Mouse (Mus musculus): ENCODE measurements around the gene Atp5g2. TPM values are rescaled to one million over a fixed set of nuclear protein-coding genes. Genes with fewer than 3 reads are reported as not detected.
A peak's percentile ranks its signal among the peaks of the same experiment; 100 is the strongest.
"Not testable (repeated sequence)": the region's sequence is repeated elsewhere in the genome, so short reads cannot be mapped to it uniquely, and the experiment has no call there.

Atp5g2 gene
- polyA plus RNA-seq, 1 experiment from 2014 or later: 90.0 TPM

DNA sequence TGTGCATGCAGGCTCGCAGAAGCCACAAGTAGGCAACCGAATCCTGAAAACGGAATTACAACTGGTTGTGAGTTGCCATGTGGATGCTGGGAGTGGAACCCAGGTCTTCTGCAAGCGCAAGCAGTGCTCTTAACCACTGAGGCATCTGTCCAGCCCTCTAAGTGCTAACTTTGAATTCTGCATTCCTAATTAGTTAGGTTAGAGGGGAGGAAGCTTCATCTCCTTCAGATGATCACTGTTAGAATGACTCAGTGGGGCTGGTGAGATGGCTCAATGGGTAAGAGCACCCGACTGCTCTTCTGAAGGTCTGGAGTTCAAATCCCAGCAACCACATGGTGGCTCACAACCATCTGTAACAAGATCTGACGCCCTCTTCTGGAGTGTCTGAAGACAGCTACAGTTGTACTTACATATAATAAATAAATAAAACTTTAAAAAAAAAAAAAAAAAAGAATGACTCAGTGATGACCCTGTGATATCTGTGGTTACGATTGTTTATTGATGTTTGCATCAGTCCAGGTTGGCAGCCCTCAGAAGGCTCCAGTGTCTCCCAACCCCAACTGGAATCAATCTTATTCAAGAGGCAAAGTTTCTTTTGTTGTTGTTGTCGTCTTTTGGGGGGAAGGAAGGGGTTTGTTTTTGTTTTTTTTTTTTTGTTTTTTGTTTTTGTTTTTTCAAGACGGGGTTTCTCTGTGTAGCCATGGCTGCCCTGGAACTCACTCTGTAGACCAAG, 20.1 kb downstream of the Atp5g2 start:
- H3K9me3 ChIP-seq (ENCODE audit: control insufficient read depth, low read length); ATAC-seq (ENCODE audit: low FRiP score, low TSS enrichment); H3K4me1 ChIP-seq (ENCODE audit: control insufficient read depth, insufficient read depth, low read length); H3K9ac ChIP-seq (ENCODE audit: low read depth, low read length); H3K27ac ChIP-seq (ENCODE audit: low read depth, low read length); H3K4me2 ChIP-seq (replicated peaks; ENCODE audit: low read depth, low read length); H3K36me3 ChIP-seq (ENCODE audit: control insufficient read depth, insufficient read depth, low read length); H3K4me3 ChIP-seq (ENCODE audit: low read length); H3K27me3 ChIP-seq (ENCODE audit: control insufficient read depth, insufficient read depth, low read length): not testable (repeated sequence)
- 83% methylated on average over 8 of the region's 9 CpGs for WGBS

DNA sequence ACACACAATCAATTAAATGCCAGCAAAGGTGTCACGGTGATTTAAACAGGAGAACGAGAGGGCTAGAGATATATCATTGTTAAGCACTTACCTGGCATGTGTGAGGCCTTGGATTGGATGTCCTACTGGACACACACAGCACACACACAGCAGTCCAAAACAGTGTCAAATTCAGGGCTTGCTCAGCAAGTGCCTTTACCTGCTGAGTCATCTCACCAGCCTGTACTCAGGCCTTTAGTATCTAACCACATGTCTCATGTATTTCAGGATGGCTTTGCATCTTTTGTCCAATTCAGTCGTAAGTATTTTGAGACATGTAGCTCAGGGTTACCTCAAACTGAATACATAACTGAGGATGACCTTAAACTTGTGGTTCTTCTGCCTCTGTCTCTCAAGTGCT, 21.0 kb downstream of the Atp5g2 start:
- no peaks in the 10 kb centered on the region for H3K9me3 ChIP-seq (ENCODE audit: control insufficient read depth, low read length)
- H3K27me3 ChIP-seq (ENCODE audit: control insufficient read depth, insufficient read depth, low read length): no peaks in the 10 kb centered on the region
- H3K9ac ChIP-seq (ENCODE audit: low read depth, low read length): no peak overlapping the region
- no peaks in the 10 kb centered on the region for H3K36me3 ChIP-seq (ENCODE audit: control insufficient read depth, insufficient read depth, low read length)
- H3K27ac ChIP-seq (ENCODE audit: low read depth, low read length): no peak overlapping the region
- WGBS: 63% methylated on average over 3 of the region's 3 CpGs
- no peak for ATAC-seq (ENCODE audit: low FRiP score, low TSS enrichment)
- H3K4me3 ChIP-seq (ENCODE audit: low read length): no peak overlapping the region
- 0 out of 2 replicates have a peak, but pooled peaks cover 1% of the 10 kb centered on the region for H3K4me1 ChIP-seq (ENCODE audit: control insufficient read depth, insufficient read depth, low read length)
- H3K4me2 ChIP-seq (replicated peaks; ENCODE audit: low read depth, low read length): no peak overlapping the region

- no peaks in the 10 kb centered on the region for H3K36me3 ChIP-seq (ENCODE audit: control insufficient read depth, insufficient read depth, low read length)
- no peaks in the 10 kb centered on the region for H3K27me3 ChIP-seq (ENCODE audit: control insufficient read depth, insufficient read depth, low read length)
- no peak for ATAC-seq (ENCODE audit: low FRiP score, low TSS enrichment)
- no peak overlapping the region for H3K4me3 ChIP-seq (ENCODE audit: low read length)
- H3K9ac ChIP-seq (ENCODE audit: low read depth, low read length): no peak overlapping the region
- peaks cover 3% of the 10 kb centered on the region; the same call in 1 of the 2 replicates for H3K9me3 ChIP-seq (ENCODE audit: control insufficient read depth, low read length)
- no peak overlapping the region for H3K4me2 ChIP-seq (replicated peaks; ENCODE audit: low read depth, low read length)
- H3K27ac ChIP-seq (ENCODE audit: low read depth, low read length): no peak overlapping the region
- 84% methylated on average over 3 of the region's 3 CpGs for WGBS
- H3K4me1 ChIP-seq (ENCODE audit: control insufficient read depth, insufficient read depth, low read length): no peaks in the 10 kb centered on the region
Measured at GRCm38 (mm10) chr15:102635817-102636216, 36.3 kb downstream of the Atp5g2 start.

GRCm38 (mm10) chr15:102634684-102635083, 37.5 kb downstream of the Atp5g2 start:
- 94% methylated on average over 8 of the region's 8 CpGs for WGBS
- H3K27me3 ChIP-seq (ENCODE audit: control insufficient read depth, insufficient read depth, low read length): no peaks in the 10 kb centered on the region
- no peak for ATAC-seq (ENCODE audit: low FRiP score, low TSS enrichment)

GRCm38 (mm10) chr15:102625687-102626055, 46.5 kb downstream of the Atp5g2 start:
- Histone ChIP-seq H3K9me3 (ENCODE audit: control insufficient read depth, low read length) (no peaks in the 10 kb centered on the region), H3K36me3 (ENCODE audit: control insufficient read depth, insufficient read depth, low read length) (no peaks in the 10 kb centered on the region), H3K9ac (ENCODE audit: low read depth, low read length) (peak overlapping the region; percentile 60), H3K4me1 (ENCODE audit: control insufficient read depth, insufficient read depth, low read length) (peaks cover 18% of the 10 kb centered on the region; the same call in 1 of the 2 replicates), H3K4me3 (ENCODE audit: low read length) (peak overlapping the region; percentile 53), H3K4me2 (replicated peaks; ENCODE audit: low read depth, low read length) (peak overlapping the region; percentile 61), H3K27me3 (ENCODE audit: control insufficient read depth, insufficient read depth, low read length) (no peaks in the 10 kb centered on the region), H3K27ac (ENCODE audit: low read depth, low read length) (peak overlapping the region; percentile 88)
- WGBS: under 1% methylated on average over 18 of the region's 18 CpGs
- ATAC-seq (ENCODE audit: low FRiP score, low TSS enrichment): no peak; the same call in 1 of the 2 replicates

More at GRCm38 (mm10) chr15:102634684-102635083, 37.5 kb downstream of the Atp5g2 start:
- Histone ChIP-seq H3K27ac (ENCODE audit: low read depth, low read length) (no peak overlapping the region), H3K9ac (ENCODE audit: low read depth, low read length) (no peak overlapping the region), H3K4me2 (replicated peaks; ENCODE audit: low read depth, low read length) (no peak overlapping the region), H3K4me1 (ENCODE audit: control insufficient read depth, insufficient read depth, low read length) (no peaks in the 10 kb centered on the region), H3K9me3 (ENCODE audit: control insufficient read depth, low read length) (peaks cover 3% of the 10 kb centered on the region; the same call in 1 of the 2 replicates), H3K4me3 (ENCODE audit: low read length) (no peak overlapping the region), H3K36me3 (ENCODE audit: control insufficient read depth, insufficient read depth, low read length) (no peaks in the 10 kb centered on the region)

DNA sequence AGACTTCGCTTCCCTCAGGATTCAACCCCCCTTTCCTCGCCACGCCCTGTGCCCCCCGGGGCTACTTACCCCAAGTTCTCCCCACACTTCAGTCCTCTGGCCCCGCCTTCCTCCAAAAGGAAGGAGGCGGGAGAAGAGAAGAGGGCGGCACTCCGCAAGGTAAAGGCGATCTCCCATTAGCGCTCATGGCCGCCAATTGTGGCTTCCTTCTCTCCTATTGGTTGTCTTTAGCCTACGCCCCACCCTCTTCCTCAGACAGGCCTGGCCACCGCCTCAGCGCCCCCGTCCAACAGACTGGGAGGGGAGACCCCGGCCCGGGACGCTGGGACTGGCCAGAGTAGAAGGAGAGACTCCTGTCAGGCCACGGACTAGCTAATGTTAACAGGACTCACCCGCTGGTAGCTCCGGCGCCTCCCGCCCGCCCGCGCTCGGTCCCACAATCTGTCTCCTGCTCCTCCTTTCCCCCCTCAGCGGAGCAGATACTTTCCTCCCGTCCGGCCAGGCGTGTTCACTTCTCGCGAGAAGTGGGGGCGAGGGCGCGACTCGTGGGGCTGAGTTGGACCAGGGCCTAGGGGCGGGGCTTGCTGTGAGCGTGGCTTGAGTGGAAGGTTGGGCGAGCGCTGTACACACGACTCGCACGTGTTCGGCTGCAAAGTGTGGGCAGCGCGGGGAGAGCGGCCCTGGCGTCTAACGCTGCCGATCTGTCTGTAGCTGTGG, 47.0 kb downstream of the Atp5g2 start, which contains the start of the genes Gm28047 and Atf7:
TSS of gene Gm28047 (minus strand) at position 98 of the 717 bp plus-strand sequence.
TSS of gene Atf7 (minus strand) at position 495 of the 717 bp plus-strand sequence.
- ATAC-seq (ENCODE audit: low FRiP score, low TSS enrichment): peak; percentile 99
- peak within 1 kb of the TSS; percentile 61 for H3K4me2 ChIP-seq (replicated peaks; ENCODE audit: low read depth, low read length)
- H3K9ac ChIP-seq (ENCODE audit: low read depth, low read length): peak within 1 kb of the TSS; percentile 61
- no peaks in the 10 kb centered on the region for H3K9me3 ChIP-seq (ENCODE audit: control insufficient read depth, low read length)
- peak within 1 kb of the TSS; percentile 53 for H3K4me3 ChIP-seq (ENCODE audit: low read length)
- H3K27me3 ChIP-seq (ENCODE audit: control insufficient read depth, insufficient read depth, low read length): no peaks in the 10 kb centered on the region
- under 1% methylated on average over 51 of the region's 51 CpGs for WGBS
- no peaks in the 10 kb centered on the region for H3K36me3 ChIP-seq (ENCODE audit: control insufficient read depth, insufficient read depth, low read length)
- H3K27ac ChIP-seq (ENCODE audit: low read depth, low read length): peak within 1 kb of the TSS; percentile 88
- peaks cover 18% of the 10 kb centered on the region; the same call in 1 of the 2 replicates for H3K4me1 ChIP-seq (ENCODE audit: control insufficient read depth, insufficient read depth, low read length)

DNA sequence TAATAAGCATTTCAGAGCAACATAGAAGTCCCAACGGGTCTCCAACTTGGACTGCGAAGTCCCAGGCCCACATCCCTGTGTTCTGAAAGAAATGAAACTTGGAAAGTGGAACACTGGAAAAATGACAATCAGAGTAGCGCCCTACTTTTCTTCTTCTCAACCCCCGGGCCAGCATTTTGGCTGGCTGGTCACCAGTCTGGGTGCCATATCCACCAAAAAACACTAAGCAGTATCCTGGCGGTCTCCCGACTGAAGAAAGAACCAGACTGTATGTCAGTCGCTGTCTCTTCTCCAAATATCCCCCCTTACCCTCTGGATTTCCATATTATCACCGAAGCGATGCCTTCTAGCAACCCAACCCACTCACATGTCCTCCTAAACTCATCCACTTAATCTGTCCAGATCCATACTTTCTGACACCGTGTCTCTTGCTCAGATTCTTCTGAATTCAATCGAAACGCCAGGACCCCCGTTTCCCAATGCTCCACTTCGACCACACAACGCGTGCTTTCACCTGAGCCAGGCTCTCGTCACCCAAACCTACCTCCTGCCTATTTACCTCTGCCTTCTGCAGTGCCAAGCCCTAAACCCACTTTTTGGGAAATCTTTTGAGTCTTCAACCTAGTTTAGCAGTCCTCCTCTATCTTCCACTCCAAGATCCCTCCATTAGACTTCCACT, 47.7 kb downstream of the Atp5g2 start:
- Histone ChIP-seq H3K4me2 (replicated peaks; ENCODE audit: low read depth, low read length) (peak overlapping the region; percentile 61), H3K4me1 (ENCODE audit: control insufficient read depth, insufficient read depth, low read length) (peaks cover 18% of the 10 kb centered on the region; the same call in 1 of the 2 replicates), H3K9ac (ENCODE audit: low read depth, low read length) (peak overlapping the region; percentile 61), H3K27me3 (ENCODE audit: control insufficient read depth, insufficient read depth, low read length) (no peaks in the 10 kb centered on the region), H3K9me3 (ENCODE audit: control insufficient read depth, low read length) (no peaks in the 10 kb centered on the region), H3K27ac (ENCODE audit: low read depth, low read length) (peak overlapping the region; percentile 18; the same call in 1 of the 2 replicates), H3K36me3 (ENCODE audit: control insufficient read depth, insufficient read depth, low read length) (no peaks in the 10 kb centered on the region), H3K4me3 (ENCODE audit: low read length) (peak overlapping the region; percentile 53)
- WGBS: 4% methylated on average over 17 of the region's 17 CpGs
- ATAC-seq (ENCODE audit: low FRiP score, low TSS enrichment): no peak

GRCm38 (mm10) chr15:102623121-102623520, 49.0 kb downstream of the Atp5g2 start:
- ATAC-seq (ENCODE audit: low FRiP score, low TSS enrichment): no peak
- no peak overlapping the region for H3K9ac ChIP-seq (ENCODE audit: low read depth, low read length)
- peak overlapping the region; percentile 23; the same call in 1 of the 2 replicates for H3K4me2 ChIP-seq (replicated peaks; ENCODE audit: low read depth, low read length)
- peak overlapping the region; percentile 8; the same call in 1 of the 2 replicates for H3K4me3 ChIP-seq (ENCODE audit: low read length)
- 81% methylated on average over 3 of the region's 3 CpGs for WGBS
- H3K36me3 ChIP-seq (ENCODE audit: control insufficient read depth, insufficient read depth, low read length): no peaks in the 10 kb centered on the region
- no peak overlapping the region for H3K27ac ChIP-seq (ENCODE audit: low read depth, low read length)
- H3K9me3 ChIP-seq (ENCODE audit: control insufficient read depth, low read length): no peaks in the 10 kb centered on the region
- H3K27me3 ChIP-seq (ENCODE audit: control insufficient read depth, insufficient read depth, low read length): no peaks in the 10 kb centered on the region
- H3K4me1 ChIP-seq (ENCODE audit: control insufficient read depth, insufficient read depth, low read length): peaks cover 18% of the 10 kb centered on the region; the same call in 1 of the 2 replicates

All from kidney, embryonic 14.5 days (tissue).